Mouse (Mus musculus) yolk sac, embryonic 10.5 days (tissue): ENCODE results near the gene Smtnl1.

Experiments used
- DNase-seq: peaks from one replicate; pipeline ENCODE4 v3.0.0-alpha.2; 2017; ENCODE audit warnings: low spot score

Gene Smtnl1

DNA sequence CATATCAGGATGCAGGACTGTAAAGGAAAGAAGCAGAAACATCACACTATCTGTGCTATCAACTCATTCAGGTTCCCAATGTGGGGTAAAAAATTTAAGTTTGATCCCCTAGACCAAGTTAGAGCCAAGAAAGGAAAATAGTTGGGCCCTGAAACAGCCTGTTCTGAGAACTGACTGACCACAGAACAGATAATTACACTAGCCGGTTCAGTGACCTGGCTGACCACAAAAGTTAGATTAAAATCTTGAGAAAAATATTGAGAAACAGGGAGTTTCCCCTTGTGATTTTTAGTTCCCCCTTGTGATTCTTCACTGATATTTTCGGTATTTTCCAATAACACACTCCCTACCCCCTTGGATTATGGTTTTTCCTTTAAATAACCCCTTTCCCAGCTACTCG lies 28.6 kb downstream of the Smtnl1 start:
- DNase-seq: no peak

DNA sequence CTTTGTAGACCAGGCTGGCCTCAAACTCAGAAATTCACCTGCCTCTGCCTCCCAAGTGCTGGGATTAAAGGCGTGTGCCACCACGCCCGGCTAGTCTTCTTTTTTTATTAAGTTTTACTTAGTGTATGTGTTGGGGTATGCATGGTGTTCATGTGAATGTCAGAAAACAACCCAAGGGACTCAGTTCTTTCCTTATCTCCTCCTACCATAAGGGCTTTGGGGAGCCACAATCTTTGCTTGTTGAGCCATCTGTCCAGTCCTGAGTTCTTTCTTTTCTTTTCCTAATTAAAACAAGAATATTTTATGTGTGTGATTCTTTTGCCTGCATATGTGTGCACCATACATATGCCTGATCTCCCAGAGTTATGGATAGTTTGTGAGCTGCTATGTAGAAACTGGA lies 29.3 kb downstream of the Smtnl1 start:
- DNase-seq: no peak

DNA sequence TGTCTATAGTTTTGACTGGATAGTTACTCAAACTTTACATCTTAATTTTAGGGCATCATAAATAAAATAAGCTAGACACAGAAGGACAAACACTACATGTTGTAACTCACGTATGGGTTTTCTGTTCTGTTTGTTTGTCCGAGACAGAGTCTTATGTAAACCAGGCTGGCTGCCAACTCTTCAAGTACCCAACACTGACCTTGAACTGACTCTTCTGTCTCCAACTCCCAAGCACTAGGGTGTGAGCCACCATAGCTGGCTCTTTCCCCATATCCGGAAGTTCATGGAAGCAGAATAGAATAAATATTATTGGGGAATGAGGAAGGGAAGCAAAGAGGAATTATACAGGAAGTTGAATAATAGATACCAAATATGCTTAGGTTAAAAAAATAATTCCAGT lies 29.9 kb downstream of the Smtnl1 start:
- DNase-seq: no peak

DNA sequence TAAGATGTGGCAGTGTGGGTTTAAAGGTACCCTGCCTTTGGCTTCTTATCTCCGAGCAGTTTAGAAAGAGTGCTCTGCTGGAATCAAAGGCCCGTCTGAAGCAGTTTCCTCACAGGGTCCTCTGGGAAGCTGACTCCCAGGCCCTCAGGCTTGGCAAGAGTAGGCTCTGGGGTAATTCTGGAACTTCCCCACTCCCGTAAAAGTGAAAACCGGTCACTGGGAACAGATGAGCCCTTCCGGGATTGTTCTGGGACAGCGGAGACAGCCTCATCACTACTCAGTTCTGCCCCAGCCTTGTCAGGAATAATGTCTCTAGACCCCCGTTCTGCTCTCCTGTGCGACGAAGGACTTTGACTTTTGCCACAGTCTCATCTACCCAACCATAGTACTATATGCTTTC lies 32.0 kb downstream of the Smtnl1 start:
- DNase-seq: no peak

DNA sequence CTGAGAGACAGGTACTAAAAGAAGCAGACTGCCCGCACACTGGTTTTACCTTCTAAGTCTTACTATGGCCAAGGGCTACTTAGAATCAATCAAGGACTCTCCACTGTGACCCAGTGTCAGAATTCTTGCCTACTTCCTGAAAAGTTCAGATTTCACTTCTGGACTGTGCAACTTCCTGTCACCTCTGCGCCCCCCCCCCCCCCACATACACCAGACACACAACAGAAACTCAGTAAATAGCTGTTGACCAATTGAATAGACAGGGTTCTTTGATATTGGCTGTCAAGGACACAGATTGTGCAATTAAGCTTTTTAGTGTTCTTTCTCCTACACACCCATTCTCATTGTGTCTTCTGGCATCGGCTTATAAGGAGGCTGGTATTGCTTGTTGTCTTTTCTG lies 34.1 kb downstream of the Smtnl1 start:
- no peak for DNase-seq

DNA sequence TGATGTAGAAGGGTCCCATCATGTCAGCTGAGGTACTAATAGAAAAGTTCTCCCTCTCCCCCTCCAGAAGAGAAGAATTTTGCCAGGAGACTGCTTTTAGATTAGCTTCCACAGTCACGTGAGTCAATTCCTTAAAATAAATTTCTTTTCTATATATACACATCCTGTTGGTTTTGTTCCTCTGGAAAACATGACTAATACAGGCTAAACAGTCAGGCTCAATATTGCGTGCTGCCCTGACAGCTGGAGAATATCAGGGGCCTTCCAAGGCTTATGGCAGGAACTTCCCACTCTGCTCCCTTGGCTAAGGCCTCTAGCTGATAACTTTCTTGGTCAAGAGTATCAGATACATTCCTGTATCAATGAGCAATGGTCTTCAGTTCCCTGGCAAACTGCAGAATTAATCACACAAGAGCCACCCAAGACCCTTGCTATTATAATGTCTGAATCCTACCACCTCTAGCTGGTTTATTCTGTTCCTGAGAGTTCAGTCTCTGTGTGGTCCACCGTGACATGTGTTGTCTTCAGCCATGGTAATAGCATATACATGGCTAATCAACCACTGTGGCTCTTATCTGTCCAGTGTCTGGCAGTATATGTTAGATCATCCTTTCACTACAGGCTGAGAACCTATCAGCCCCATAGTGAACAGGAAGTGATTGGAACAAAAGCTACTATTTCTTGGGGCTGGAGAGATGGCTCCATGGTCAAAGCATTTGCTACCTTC lies 38.4 kb downstream of the Smtnl1 start:
- DNase-seq: no peak

DNA sequence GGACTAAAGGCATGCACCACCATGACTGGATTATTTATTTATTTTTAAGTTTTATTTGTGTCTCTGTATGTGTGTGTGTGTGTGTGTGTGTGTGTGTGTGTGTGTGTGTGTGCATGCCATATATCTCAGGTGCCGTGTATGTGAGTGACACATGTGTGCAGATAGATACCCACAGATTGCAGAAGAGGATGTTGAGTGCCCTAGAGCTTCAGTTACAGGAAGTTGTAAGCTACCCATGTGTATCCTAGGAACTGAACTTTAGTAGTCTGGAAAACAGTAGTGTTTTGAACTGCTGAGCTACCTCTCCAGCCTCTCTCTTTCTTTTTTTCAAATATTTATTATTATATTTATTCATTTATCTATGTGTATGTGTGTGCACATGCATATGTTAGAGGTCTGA lies 39.1 kb downstream of the Smtnl1 start:
- no peak for DNase-seq

DNA sequence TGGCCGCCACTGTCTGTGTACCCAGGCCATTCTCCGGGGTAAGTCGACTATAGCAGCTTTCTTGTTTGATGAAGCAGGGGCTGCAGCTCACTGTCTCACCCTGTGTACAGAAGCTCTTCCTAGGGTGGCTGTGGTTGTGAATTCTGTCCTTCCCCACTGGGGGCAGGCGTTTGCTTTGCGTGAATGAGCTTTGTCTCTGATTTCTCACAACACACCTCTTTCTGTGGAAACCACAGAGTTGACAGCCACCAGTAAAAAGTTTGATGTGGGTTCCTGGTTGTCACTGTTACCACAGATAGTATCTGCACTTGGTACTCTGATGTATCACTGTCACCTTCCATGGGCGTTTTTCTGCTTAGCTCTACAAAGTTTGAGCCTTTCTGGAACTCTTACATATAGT lies 43.2 kb downstream of the Smtnl1 start:
- no peak for DNase-seq

DNA sequence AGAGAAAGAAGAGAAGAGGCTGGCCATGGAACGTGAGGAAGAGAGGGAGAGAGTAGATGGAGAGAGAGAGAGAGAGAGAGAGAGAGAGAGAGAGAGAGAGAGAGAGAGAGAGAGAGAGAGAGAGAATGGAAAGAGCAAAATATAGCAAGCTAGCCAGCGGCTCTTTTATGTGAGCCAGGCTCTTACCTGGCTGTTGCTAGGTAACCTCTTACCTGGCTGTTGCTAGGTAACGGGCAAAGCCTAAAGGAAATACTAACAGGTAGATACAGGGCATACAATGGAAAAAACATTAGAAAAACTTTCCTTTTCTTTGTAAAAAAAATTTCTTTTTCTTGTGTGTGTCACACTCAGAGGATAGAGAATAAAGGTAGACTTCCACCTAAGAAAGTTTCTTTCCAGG lies 44.7 kb downstream of the Smtnl1 start:
- DNase-seq: no peak

DNA sequence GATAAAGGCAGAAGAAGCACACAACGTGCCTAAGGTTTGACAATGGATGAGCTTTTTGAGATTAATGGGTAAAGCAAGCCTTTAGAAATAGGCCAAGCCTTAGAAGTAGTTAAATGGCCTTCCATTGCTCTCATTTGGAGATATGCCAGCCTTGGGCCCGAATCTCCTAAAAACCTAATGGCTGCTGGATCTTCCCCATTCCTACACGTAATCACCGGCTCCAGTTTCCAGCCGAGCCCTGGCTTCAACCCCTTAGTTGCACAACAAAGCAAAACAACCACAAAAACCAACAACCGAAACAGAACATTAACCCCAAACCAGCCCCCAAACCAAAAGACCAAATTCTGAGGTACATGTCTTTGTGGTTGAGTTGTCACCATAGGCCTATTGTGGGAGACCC lies 46.8 kb downstream of the Smtnl1 start:
- no peak for DNase-seq

DNA sequence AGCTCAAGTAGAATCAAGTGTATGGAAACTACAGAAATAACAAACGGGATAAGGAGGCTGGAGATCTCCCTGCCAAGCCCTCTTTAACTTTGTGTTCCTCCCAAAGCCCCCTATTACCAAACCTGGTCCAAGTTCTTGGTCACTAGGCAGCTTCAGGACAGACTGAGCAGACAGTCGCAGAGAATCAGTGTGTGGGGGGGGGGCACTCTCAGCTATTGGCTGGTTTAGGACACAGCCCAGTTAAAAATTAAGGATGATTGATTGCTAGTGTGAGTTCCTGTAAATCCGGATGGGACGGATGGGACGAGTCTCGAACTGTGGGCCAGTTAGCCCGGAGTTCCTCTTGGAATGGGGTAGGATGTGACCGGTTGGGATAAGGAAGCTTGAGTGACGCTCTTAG lies 47.2 kb downstream of the Smtnl1 start, which contains the start of gene Serping1:
Gene Serping1 (minus strand): TSS at position 204 of the 400 bp plus-strand sequence.
- no peak for DNase-seq

DNA sequence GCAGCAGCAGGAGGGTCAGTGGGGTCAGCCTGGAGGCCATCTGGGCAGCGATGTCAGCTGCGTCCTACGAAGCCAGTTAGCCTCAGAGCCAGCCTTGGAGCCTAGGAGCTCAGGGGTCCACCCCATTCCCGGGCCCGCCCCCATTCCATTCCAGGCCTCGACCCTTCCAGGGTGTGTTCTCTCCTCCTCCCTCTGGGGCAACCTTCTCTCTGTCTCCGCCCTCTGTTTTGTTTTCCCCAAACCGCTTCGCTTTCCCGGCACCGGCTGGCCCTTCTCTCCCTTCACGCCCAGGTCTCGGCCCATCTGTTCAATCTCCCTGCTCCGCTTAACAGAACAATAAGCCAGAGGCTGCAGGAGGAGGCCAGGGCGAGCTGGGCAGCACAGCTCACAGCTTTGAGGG lies 47.7 kb downstream of the Smtnl1 start:
- peak; percentile 70 for DNase-seq

DNA sequence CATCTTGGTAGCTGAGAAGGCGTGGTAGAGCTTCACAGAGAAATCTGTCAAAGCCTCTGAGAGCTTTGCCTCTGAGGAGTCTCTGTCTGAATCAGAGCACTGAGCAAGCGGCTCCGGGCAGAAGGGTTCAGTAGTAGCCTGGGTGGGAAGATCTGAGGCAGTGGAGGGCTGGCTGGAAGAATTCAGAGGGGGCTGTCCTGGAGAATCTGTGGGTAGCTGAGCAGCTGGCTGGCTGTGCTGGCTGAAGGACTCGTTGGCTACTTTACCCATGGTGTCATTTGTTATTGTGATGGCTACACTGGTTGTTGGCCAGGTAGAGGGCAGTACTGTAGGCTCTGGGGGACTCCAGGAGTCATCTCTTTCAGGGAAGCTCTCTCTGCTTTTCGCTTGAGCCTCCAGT lies 49.3 kb downstream of the Smtnl1 start:
- no peak for DNase-seq

DNA sequence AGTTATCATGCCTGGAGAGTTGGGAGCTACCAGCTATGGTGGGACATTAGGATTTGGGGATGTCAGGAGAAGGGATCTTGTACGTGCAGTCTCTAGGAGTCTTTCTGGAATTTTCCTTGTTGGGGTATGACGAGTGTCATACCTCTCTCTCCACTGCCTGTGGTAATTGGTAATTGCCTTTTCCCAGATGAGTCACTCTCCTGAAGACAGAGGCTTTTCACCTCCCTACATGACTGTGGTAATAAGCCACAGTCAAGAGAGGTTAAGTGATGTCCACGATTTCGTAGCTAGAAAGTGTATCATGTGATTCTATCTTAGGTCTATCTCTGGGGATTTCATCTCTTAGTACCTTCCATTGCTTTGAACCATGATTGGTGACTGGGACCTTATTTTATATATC lies 50.0 kb downstream of the Smtnl1 start:
- DNase-seq: no peak

DNA sequence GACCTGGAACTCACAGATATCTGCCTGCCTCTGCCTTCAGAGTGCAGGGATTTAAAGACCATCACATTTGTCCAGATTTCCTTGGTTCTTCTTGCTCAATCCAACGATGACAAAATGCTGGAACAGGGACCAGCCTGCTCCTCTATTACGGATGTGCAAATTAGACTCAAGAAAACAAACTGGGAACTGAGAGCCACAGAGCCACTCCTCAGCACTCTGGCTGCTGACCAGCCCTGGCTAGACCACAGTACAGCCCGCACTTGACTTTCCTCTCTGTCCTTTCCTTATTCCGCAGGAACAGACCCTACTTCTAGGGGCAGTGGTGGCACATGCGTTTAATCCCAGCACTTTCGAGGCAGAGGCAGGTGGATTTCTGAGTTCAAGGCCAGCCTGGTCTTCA lies 52.0 kb downstream of the Smtnl1 start:
- DNase-seq: no peak

DNA sequence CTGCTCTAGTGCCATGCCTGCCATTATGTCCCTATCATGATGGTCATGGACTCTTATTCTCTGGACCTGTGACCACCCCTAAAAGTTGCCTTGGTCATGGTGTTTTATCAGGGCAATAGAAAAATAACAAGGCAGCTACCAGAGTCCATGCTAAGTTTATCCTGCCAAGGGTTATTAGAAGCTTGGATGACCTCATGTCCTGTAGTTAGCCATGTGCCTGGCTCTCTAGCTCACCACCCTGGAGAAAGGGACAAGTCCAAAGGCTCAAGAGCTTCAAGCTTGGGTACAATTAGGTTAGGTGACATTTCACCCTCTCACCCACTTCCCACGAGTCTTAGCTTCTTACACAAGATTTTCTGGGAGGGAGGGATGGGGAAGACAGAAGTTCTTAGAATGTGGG lies 59.6 kb downstream of the Smtnl1 start:
- no peak for DNase-seq

DNA sequence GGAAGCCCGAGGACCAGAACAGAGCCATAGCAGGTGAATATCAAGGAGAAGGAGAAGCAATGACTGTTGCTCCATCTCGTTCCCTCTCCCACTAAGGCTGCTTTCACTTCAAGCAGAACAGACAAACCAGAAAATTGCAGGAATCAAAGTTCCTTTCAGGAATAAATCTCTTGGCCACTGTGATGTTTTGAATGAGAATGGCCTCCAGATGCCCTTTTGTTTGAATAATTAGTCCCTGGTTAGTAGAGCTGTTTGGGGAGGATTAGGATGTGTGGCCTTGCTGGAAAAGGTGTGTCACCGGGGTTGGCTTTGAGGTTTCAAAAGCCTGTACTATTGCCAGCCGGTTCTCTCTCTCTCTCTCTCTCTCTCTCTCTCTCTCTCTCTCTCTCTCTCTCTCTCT lies 60.2 kb downstream of the Smtnl1 start:
- DNase-seq: no peak

DNA sequence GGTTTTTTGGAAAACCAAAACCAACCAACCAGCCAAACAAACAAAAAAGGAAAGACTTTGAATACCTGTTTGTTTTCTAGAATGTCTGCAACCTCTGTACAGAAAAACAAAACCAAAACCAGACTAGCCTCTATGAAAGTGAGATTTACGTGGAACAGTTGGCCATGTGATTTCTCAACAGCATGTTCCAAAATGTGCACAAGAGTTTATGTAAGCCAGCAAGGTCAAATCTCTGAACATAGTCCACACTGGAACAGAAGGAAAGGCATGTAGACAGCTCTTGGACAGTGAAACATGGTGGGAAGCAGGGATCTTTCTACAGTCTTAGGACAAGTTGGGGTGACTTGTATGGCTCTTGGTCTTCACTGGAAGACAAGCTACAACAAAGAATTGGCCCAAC lies 60.6 kb downstream of the Smtnl1 start:
- no peak for DNase-seq

DNA sequence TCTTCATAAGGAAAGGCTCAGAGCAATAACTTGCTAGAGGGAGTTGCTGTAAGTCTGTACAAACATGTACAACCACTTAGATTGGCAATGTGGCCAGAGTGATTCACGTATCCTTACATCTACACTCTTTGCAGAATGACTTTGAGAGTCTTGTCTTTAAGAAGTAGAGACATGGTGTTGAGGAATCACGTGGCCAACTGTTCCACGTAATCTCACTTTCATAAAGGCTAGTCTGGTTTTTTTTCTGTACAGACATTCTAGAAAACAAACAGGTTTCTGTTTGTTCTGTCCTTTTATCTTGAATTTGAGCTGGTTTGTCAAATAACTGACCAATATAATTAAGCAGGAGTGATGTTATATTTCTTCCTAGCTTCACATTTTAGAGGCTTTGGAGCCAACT lies 61.1 kb downstream of the Smtnl1 start:
- DNase-seq: no peak
